Mouse (Mus musculus) heart, embryonic 16.5 days (tissue): ENCODE measurements around the gene Gadd45g. TPM values are rescaled to one million over a fixed set of nuclear protein-coding genes. Genes with fewer than 3 reads are reported as not detected.

ENCODE experiments used
- ATAC-seq: fragments of 200-750 bp; cut with Nextera tagmentation; replicated peaks from 2 replicates; pipeline ENCODE4 v1.8.0; 2017; ENCODE audit warnings: moderate number of reproducible peaks; ENCODE audit not compliant: insufficient read depth, low FRiP score; ENCODE audit errors: extremely low read depth
- H3K27ac ChIP-seq: fragments of 300-500 bp; sonication (generic); 2 replicates; pipeline ENCODE4 v1.5.1; 2014; ENCODE audit warnings: mild to moderate bottlenecking, low read length, control low read depth, moderate library complexity
- H3K27me3 ChIP-seq: fragments of 300-500 bp; sonication (generic); 2 replicates; pipeline ENCODE4 v1.6.1; 2014; ENCODE audit warnings: low read length, mixed read lengths; ENCODE audit not compliant: control insufficient read depth, insufficient read depth
- H3K36me3 ChIP-seq: fragments of 300-500 bp; sonication (generic); 2 replicates; pipeline ENCODE4 v1.6.1; 2014; ENCODE audit not compliant: control insufficient read depth, insufficient read depth
- H3K4me1 ChIP-seq: fragments of 300-500 bp; sonication (generic); 2 replicates; pipeline ENCODE4 v1.6.1; 2014; ENCODE audit warnings: low read length, mixed read lengths; ENCODE audit not compliant: control insufficient read depth, insufficient read depth
- H3K4me2 ChIP-seq: fragments of 300-500 bp; sonication (generic); 2 replicates; pipeline ENCODE4 v1.6.1; 2014; ENCODE audit warnings: low read depth, mild to moderate bottlenecking, control low read depth, low read length
- H3K4me3 ChIP-seq: fragments of 300-500 bp; sonication (generic); 2 replicates; pipeline ENCODE4 v1.5.1; 2014; ENCODE audit warnings: mild to moderate bottlenecking, control low read depth, low read length
- H3K9ac ChIP-seq: fragments of 300-500 bp; sonication (generic); 2 replicates; pipeline ENCODE4 v1.6.1; 2014; ENCODE audit warnings: low read length, control low read depth
- H3K9me3 ChIP-seq: fragments of 300-500 bp; sonication (generic); replicated peaks from 2 replicates; pipeline ENCODE4 v1.6.1; 2016; ENCODE audit warnings: low read length; ENCODE audit not compliant: control insufficient read depth
- WGBS: fragments of 180-500 bp; shearing (Covaris S2); extraction: QIAGEN DNeasy Blood & Tissue Kit; methylation state at CpG from one replicate; pipeline ENCODE4 v1.1.7; 2014; 5-methylcytosine and 5-hydroxymethylcytosine counted together
- polyA plus RNA-seq: library from polyadenylated mRNA; unstranded; fragments of >200 nt; fragmentation: Nextera tagmentation; extraction: Ambion mirVana; gene quantifications from 2 replicates; pipeline ENCODE4 v1.2.1, GENCODE M21; 2015

The Gadd45g gene
- polyA plus RNA-seq, 1 experiment from 2014 or later = 43.1 TPM

DNA sequence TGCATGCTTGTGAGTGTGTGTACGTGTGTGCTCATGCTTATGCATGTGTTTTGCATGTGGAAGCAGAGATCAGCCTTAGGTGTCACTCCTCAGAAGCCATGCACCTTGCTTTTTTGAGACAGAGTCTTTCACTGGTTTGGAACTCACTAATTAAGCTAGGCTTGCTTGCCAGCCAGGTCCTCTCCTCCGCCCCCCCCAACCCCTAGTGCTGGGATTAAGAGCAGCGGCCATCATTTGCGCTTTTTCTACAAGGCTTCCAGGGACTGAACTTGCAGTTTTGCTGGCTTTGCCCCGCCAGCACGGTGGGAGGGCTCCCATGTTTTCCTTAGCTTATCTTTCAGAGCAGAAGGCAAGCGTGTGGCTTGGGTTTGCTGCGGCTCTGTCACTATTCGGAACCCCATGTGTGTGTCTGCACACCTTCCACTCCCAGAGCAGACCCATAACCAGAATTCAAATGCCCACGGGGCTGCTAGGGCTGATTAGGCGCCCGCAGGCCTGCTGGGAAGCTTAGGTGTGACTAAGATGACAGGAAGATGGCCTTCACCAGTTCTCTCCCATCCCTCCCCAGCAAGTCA lies 4.8 kb upstream of the Gadd45g start:
- Histone ChIP-seq H3K4me3 (no peak overlapping the region), H3K36me3 (no peaks in the 10 kb centered on the region), H3K27me3 (peaks cover 9% of the 10 kb centered on the region), H3K9ac (peak overlapping the region; percentile 44), H3K4me1 (peaks cover 17% of the 10 kb centered on the region), H3K9me3 (no peaks in the 10 kb centered on the region), H3K27ac (no peak overlapping the region), H3K4me2 (no peak overlapping the region)
- 33% methylated on average over 12 of the region's 12 CpGs for WGBS
- ATAC-seq = no peak

DNA sequence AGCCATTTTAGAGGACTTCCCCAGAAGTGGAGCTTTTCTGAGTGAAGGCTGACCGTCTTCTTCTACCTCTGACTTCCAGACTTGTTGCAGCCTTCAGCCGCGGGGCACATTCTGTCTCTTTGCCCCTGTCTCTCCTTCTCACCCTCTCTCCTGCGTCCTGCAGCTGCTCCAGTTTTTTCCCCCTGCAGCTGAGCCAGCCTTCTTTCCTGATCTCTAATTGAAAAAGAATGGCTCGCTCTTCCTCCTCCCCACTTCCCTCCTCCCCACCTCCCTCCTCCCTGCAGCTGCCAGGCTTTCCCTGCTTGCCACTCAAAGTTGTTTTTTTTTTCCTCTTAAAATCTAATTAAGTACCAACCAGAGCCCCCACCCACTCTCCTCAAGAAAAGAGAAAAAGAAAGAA lies 4.3 kb upstream of the Gadd45g start:
- Histone ChIP-seq H3K27me3 (peaks cover 9% of the 10 kb centered on the region), H3K9me3 (no peaks in the 10 kb centered on the region), H3K4me3 (no peak overlapping the region; the same call in 1 of the 2 replicates), H3K36me3 (no peaks in the 10 kb centered on the region), H3K4me2 (peak overlapping the region; percentile 55), H3K27ac (no peak overlapping the region), H3K9ac (peak overlapping the region; percentile 47; the same call in 1 of the 2 replicates), H3K4me1 (peaks cover 17% of the 10 kb centered on the region)
- no peak for ATAC-seq
- WGBS = 41% methylated on average over 5 of the region's 5 CpGs

DNA sequence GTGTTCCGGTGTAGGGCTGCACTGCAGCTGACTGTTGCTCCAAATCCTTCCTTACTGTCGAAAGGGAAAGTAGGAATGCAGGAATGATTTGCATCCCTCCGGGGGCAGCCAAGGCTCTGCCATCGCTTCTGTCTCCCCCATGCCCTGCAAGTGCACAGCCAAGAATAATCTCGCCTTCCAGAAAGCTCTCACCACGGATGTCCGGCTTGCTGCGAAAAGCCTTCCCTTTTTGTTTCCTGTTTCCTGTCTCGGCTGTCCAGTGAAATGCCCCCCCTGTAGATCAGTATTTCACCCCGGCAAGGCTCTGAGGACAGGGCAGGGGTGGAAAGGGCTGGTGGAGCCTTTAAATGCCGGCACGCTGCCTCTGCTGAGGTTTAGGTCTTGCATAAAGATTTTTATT lies 3.7 kb upstream of the Gadd45g start:
- Histone ChIP-seq H3K4me3 (no peak overlapping the region; the same call in 1 of the 2 replicates), H3K9me3 (no peaks in the 10 kb centered on the region), H3K4me1 (peaks cover 17% of the 10 kb centered on the region), H3K36me3 (no peaks in the 10 kb centered on the region), H3K27me3 (peaks cover 9% of the 10 kb centered on the region), H3K9ac (peak overlapping the region; percentile 47), H3K4me2 (peak overlapping the region; percentile 55), H3K27ac (no peak overlapping the region)
- 17% methylated on average over 12 of the region's 12 CpGs for WGBS
- ATAC-seq = no peak

GRCm38 (mm10) chr13:51843298-51843697 lies 3.2 kb upstream of the Gadd45g start:
- no peak overlapping the region for H3K4me2 ChIP-seq

DNA sequence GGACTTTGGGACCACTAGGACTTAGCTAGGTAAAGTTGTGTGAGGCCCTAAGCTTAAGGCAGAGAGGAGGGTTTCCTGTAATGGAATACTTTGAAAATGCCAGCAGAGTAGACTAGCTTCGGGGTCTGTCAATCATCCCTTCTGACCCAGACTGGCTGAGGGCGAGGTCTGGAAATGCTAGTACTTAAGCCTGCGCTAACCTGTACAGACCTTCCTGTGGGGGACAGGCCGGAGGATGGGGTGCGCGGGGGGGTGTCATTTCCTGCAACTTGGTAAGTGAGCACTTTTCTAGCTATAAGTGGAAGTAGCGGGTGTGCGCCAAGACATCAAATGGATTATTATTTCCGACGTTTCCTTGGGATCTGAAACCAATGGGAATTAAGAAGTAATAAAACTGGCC lies 2.4 kb upstream of the Gadd45g start:
- Histone ChIP-seq H3K4me1 (peaks cover 23% of the 10 kb centered on the region), H3K9me3 (no peaks in the 10 kb centered on the region), H3K9ac (no peak overlapping the region), H3K27ac (no peak overlapping the region), H3K4me2 (no peak overlapping the region), H3K27me3 (peaks cover 8% of the 10 kb centered on the region), H3K4me3 (no peak overlapping the region), H3K36me3 (no peaks in the 10 kb centered on the region)
- ATAC-seq = no peak
- 77% methylated on average over 10 of the region's 10 CpGs for WGBS

More at GRCm38 (mm10) chr13:51843298-51843697, 3.2 kb upstream of the Gadd45g start:
- WGBS = 66% methylated on average over 4 of the region's 4 CpGs
- Histone ChIP-seq H3K27ac (no peak overlapping the region), H3K4me1 (peaks cover 17% of the 10 kb centered on the region), H3K36me3 (no peaks in the 10 kb centered on the region), H3K4me3 (no peak overlapping the region), H3K27me3 (peaks cover 9% of the 10 kb centered on the region), H3K9ac (no peak overlapping the region), H3K9me3 (no peaks in the 10 kb centered on the region)
- no peak for ATAC-seq

DNA sequence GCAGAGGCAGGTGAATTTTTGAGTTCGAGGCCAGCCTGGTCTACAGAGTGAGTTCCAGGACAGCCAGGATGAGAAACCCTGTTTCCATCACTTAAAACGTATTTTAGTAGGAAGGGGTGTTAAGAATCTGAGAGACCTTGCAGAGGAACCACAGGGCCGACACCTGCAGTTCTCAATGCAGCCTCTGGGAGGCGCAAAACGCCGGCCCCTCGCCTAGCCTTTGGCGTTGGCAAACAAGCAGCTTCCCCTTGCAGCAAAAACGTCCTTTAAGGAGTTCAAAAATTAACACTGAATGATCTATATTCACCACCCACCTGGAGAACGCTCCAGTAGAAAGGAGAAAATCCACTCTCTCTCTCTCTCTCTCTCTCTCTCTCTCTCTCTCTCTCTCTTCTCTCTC lies 1.8 kb upstream of the Gadd45g start:
- 14% methylated on average over 10 of the region's 10 CpGs for WGBS
- Histone ChIP-seq H3K9ac (no peak overlapping the region), H3K4me3 (no peak overlapping the region), H3K27ac (no peak overlapping the region), H3K36me3 (no peaks in the 10 kb centered on the region), H3K4me2 (peak overlapping the region; percentile 96; the same call in 1 of the 2 replicates), H3K4me1 (peaks cover 27% of the 10 kb centered on the region), H3K9me3 (no peaks in the 10 kb centered on the region), H3K27me3 (peaks cover 7% of the 10 kb centered on the region)
- no peak for ATAC-seq

DNA sequence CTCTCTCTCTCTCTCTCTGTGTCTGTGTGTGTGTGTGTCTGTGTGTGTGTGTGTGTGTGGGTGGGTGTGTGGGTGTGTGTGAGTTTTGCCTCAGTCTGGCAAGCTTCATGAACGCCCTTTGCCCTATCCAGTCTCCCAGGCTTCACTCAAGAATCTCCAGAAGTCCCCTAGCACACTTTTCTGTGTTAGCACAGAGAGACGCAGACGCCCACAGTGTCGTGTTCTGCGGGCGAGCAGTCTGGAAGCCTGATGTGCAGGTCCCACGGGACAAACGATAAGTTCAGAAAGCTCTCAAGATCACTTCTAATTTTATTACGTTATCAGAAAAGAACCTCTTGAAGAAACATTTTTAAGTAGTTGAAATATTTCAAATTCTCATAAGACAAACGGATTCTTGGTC lies 1.4 kb upstream of the Gadd45g start:
- Histone ChIP-seq H3K36me3 (no peaks in the 10 kb centered on the region), H3K27me3 (peaks cover 7% of the 10 kb centered on the region), H3K27ac (no peak overlapping the region; the same call in 1 of the 2 replicates), H3K4me2 (peak overlapping the region; percentile 96), H3K4me1 (peaks cover 31% of the 10 kb centered on the region), H3K4me3 (peak overlapping the region; percentile 77), H3K9me3 (no peaks in the 10 kb centered on the region), H3K9ac (peak overlapping the region; percentile 85)
- WGBS = 7% methylated on average over 10 of the region's 10 CpGs
- ATAC-seq = no peak

- Histone ChIP-seq H3K9ac (peak overlapping the region; percentile 85), H3K36me3 (no peaks in the 10 kb centered on the region), H3K4me1 (peaks cover 34% of the 10 kb centered on the region), H3K27me3 (peaks cover 5% of the 10 kb centered on the region), H3K9me3 (no peaks in the 10 kb centered on the region), H3K4me3 (peak overlapping the region; percentile 77), H3K27ac (peak overlapping the region; percentile 93), H3K4me2 (peak overlapping the region; percentile 96)
- under 1% methylated on average over 45 of the region's 45 CpGs for WGBS
- peak; percentile 25 for ATAC-seq
Measured at GRCm38 (mm10) chr13:51845591-51846191, 787 bp upstream of the Gadd45g start.
